Mouse (Mus musculus) bone marrow, adult 2 months (tissue): Measurements from ENCODE around the gene Apom.

Source experiments
- CTCF ChIP-seq: fragments of 200-500 bp; IDR thresholded peaks from 2 replicates; pipeline ENCODE4 v1.5.1; 2011; ENCODE audit warnings: low read length, control low read depth; ENCODE audit not compliant: control insufficient read depth, insufficient read depth
- POLR2A ChIP-seq: fragments of 200-500 bp; IDR thresholded peaks from 2 replicates; pipeline ENCODE4 v1.6.1; 2011; ENCODE audit warnings: low read depth, mild to moderate bottlenecking, control low read depth, low read length, borderline replicate concordance; ENCODE audit not compliant: control insufficient read depth

DNA sequence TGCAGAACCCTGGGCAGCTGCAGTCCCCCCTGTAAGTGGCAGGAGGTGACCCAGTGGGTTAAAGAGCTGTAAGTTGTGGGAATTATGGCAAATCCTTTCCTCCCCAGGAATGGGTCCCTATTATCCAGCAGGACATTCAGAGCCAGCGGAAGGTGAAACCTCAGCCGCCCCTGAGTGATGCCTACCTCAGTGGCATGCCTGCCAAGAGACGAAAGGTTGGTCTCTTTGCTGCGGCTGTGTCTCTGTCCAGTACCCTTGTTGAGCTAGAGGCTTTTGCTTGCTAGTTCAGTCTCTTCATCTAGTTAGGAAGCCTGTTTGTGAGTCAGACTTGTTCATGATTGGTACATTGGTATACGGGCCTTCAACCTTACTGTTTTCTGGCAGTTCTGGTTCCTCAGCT is 14.3 kb upstream of the Apom start:
- no peak for TF ChIP-seq CTCF
- TF ChIP-seq POLR2A, result no peak
